Mouse (Mus musculus) midbrain, embryonic 12.5 days (tissue): ENCODE data around the gene Ccdc162. TPM values are rescaled to one million over a fixed set of nuclear protein-coding genes. Genes with fewer than 3 reads are reported as not detected.

Experiments
- ATAC-seq: fragments of 200-750 bp; cut with Nextera tagmentation; 2 replicates; pipeline ENCODE4 v1.8.0; 2017; ENCODE audit warnings: low read depth, moderate TSS enrichment, moderate library complexity; ENCODE audit not compliant: low FRiP score
- H3K27ac ChIP-seq: fragments of 300-500 bp; sonication (generic); replicated peaks from 2 replicates; pipeline ENCODE4 v1.5.1; 2016; ENCODE audit warnings: mild to moderate bottlenecking
- H3K27me3 ChIP-seq: fragments of 300-500 bp; sonication (generic); 2 replicates; pipeline ENCODE4 v1.6.1; 2016; ENCODE audit warnings: mild to moderate bottlenecking
- H3K36me3 ChIP-seq: fragments of 300-500 bp; sonication (generic); 2 replicates; pipeline ENCODE4 v1.6.1; 2016
- H3K4me1 ChIP-seq: fragments of 300-500 bp; sonication (generic); 2 replicates; pipeline ENCODE4 v1.6.1; 2016
- H3K4me2 ChIP-seq: fragments of 300-500 bp; sonication (generic); replicated peaks from 2 replicates; pipeline ENCODE4 v1.6.1; 2016; ENCODE audit warnings: mild to moderate bottlenecking, moderate library complexity
- H3K4me3 ChIP-seq: fragments of 300-500 bp; sonication (generic); 2 replicates; pipeline ENCODE4 v1.5.1; 2016; ENCODE audit warnings: mild to moderate bottlenecking
- H3K9ac ChIP-seq: fragments of 300-500 bp; sonication (generic); replicated peaks from 2 replicates; pipeline ENCODE4 v1.6.1; 2016; ENCODE audit warnings: mild to moderate bottlenecking, moderate library complexity
- H3K9me3 ChIP-seq: fragments of 300-500 bp; sonication (generic); 2 replicates; pipeline ENCODE4 v1.6.1; 2016; ENCODE audit warnings: mild to moderate bottlenecking
- WGBS: fragments of 180-500 bp; shearing (Covaris S2); methylation state at CpG from one replicate; pipeline ENCODE4 v1.1.7; 2016; 5-methylcytosine and 5-hydroxymethylcytosine counted together
- polyA plus RNA-seq: library from polyadenylated mRNA; unstranded; fragments of >200 nt; fragmentation: Nextera tagmentation; extraction: Ambion mirVana; gene quantifications from 2 replicates; pipeline ENCODE4 v1.2.1, GENCODE M21; 2016

The Ccdc162 gene
- polyA plus RNA-seq, 1 experiment from 2014 or later: 0.38 TPM

- Histone ChIP-seq H3K4me3 (no peak overlapping the region), H3K4me1 (no peaks in the 10 kb centered on the region), H3K9me3 (no peaks in the 10 kb centered on the region), H3K36me3 (no peaks in the 10 kb centered on the region), H3K4me2 (no peak overlapping the region), H3K27me3 (no peaks in the 10 kb centered on the region), H3K9ac (no peak overlapping the region), H3K27ac (no peak overlapping the region)
- 81% methylated on average over 2 of the region's 2 CpGs for WGBS
- no peak for ATAC-seq
These were observed 127.8 kb downstream of the Ccdc162 start for GRCm38 (mm10) chr10:41588616-41589015.

- no peak for ATAC-seq
- Histone ChIP-seq H3K9me3 (no peaks in the 10 kb centered on the region), H3K9ac (no peak overlapping the region), H3K4me3 (no peak overlapping the region), H3K27ac (no peak overlapping the region), H3K36me3 (no peaks in the 10 kb centered on the region), H3K27me3 (no peaks in the 10 kb centered on the region), H3K4me1 (peaks cover 8% of the 10 kb centered on the region; the same call in 1 of the 2 replicates), H3K4me2 (no peak overlapping the region)
- 87% methylated on average over 18 of the region's 18 CpGs for WGBS
These were observed 129.2 kb downstream of the Ccdc162 start for GRCm38 (mm10) chr10:41586947-41587852.

- Histone ChIP-seq H3K9ac (no peak overlapping the region), H3K4me3 (no peak overlapping the region), H3K4me2 (no peak overlapping the region), H3K9me3 (no peaks in the 10 kb centered on the region), H3K27me3 (no peaks in the 10 kb centered on the region), H3K27ac (no peak overlapping the region), H3K4me1 (peaks cover 8% of the 10 kb centered on the region; the same call in 1 of the 2 replicates), H3K36me3 (no peaks in the 10 kb centered on the region)
- 59% methylated on average over 6 of the region's 6 CpGs for WGBS
- no peak for ATAC-seq
These were observed 133.1 kb downstream of the Ccdc162 start for GRCm38 (mm10) chr10:41583383-41583782.

GRCm38 (mm10) chr10:41582901-41583361 lies 133.5 kb downstream of the Ccdc162 start:
- Histone ChIP-seq H3K36me3 (no peaks in the 10 kb centered on the region), H3K4me2 (no peak overlapping the region), H3K4me3 (no peak overlapping the region), H3K9ac (no peak overlapping the region), H3K27ac (no peak overlapping the region), H3K9me3 (no peaks in the 10 kb centered on the region), H3K27me3 (no peaks in the 10 kb centered on the region), H3K4me1 (peaks cover 8% of the 10 kb centered on the region; the same call in 1 of the 2 replicates)
- ATAC-seq: no peak; the same call in 1 of the 2 replicates
- 4% methylated on average over 4 of the region's 5 CpGs for WGBS

GRCm38 (mm10) chr10:41580441-41580840 lies 136.0 kb downstream of the Ccdc162 start:
- WGBS: 89% methylated on average over 4 of the region's 4 CpGs
- Histone ChIP-seq H3K4me2 (no peak overlapping the region), H3K27ac (no peak overlapping the region), H3K9me3 (no peaks in the 10 kb centered on the region), H3K4me1 (peaks cover 8% of the 10 kb centered on the region; the same call in 1 of the 2 replicates), H3K27me3 (no peaks in the 10 kb centered on the region), H3K36me3 (no peaks in the 10 kb centered on the region), H3K9ac (no peak overlapping the region), H3K4me3 (no peak overlapping the region)
- no peak for ATAC-seq

- Histone ChIP-seq H3K36me3 (no peaks in the 10 kb centered on the region), H3K4me3 (no peak overlapping the region), H3K9me3 (no peaks in the 10 kb centered on the region), H3K4me1 (peaks cover 8% of the 10 kb centered on the region; the same call in 1 of the 2 replicates), H3K27me3 (no peaks in the 10 kb centered on the region), H3K27ac (no peak overlapping the region), H3K4me2 (no peak overlapping the region), H3K9ac (no peak overlapping the region)
- no peak for ATAC-seq
- WGBS: 56% methylated on average over 1 of the region's 1 CpGs
These were observed 137.9 kb downstream of the Ccdc162 start for GRCm38 (mm10) chr10:41578541-41578940.

- H3K36me3 ChIP-seq: no peaks in the 10 kb centered on the region
- H3K9me3 ChIP-seq: no peaks in the 10 kb centered on the region
- no peak overlapping the region for H3K27ac ChIP-seq
- WGBS: 83% methylated on average over 7 of the region's 7 CpGs
- 0 out of 2 replicates have a peak, but pooled peaks cover 3% of the 10 kb centered on the region for H3K27me3 ChIP-seq
- no peak for ATAC-seq
- no peak overlapping the region for H3K4me3 ChIP-seq
- H3K4me2 ChIP-seq: no peak overlapping the region
- H3K4me1 ChIP-seq: no peaks in the 10 kb centered on the region
- no peak overlapping the region for H3K9ac ChIP-seq
These were observed 140.1 kb downstream of the Ccdc162 start for GRCm38 (mm10) chr10:41576328-41576833.

- H3K4me2 ChIP-seq: no peak overlapping the region
- H3K36me3 ChIP-seq: no peaks in the 10 kb centered on the region
- no peak for ATAC-seq
- H3K9ac ChIP-seq: no peak overlapping the region
- H3K27me3 ChIP-seq: 0 out of 2 replicates have a peak, but pooled peaks cover 3% of the 10 kb centered on the region
- no peaks in the 10 kb centered on the region for H3K4me1 ChIP-seq
- H3K4me3 ChIP-seq: no peak overlapping the region
- H3K9me3 ChIP-seq: no peaks in the 10 kb centered on the region
- H3K27ac ChIP-seq: no peak overlapping the region
- 80% methylated on average over 8 of the region's 8 CpGs for WGBS
These were observed 140.7 kb downstream of the Ccdc162 start for GRCm38 (mm10) chr10:41575451-41576327.

GRCm38 (mm10) chr10:41573190-41573589 lies 143.2 kb downstream of the Ccdc162 start:
- Histone ChIP-seq H3K27me3 (peaks cover 3% of the 10 kb centered on the region; the same call in 1 of the 2 replicates), H3K36me3 (no peaks in the 10 kb centered on the region), H3K27ac (no peak overlapping the region), H3K4me2 (no peak overlapping the region), H3K4me3 (no peak overlapping the region), H3K4me1 (no peaks in the 10 kb centered on the region), H3K9me3 (no peaks in the 10 kb centered on the region), H3K9ac (no peak overlapping the region)
- WGBS: 24% methylated on average over 6 of the region's 6 CpGs
- no peak for ATAC-seq

GRCm38 (mm10) chr10:41572274-41572673 lies 144.2 kb downstream of the Ccdc162 start:
- Histone ChIP-seq H3K27me3 (peaks cover 3% of the 10 kb centered on the region; the same call in 1 of the 2 replicates), H3K9ac (no peak overlapping the region), H3K9me3 (no peaks in the 10 kb centered on the region), H3K36me3 (no peaks in the 10 kb centered on the region), H3K4me2 (no peak overlapping the region), H3K4me1 (no peaks in the 10 kb centered on the region), H3K4me3 (no peak overlapping the region), H3K27ac (no peak overlapping the region)
- WGBS: 91% methylated on average over 4 of the region's 4 CpGs
- no peak for ATAC-seq

GRCm38 (mm10) chr10:41571065-41571464 lies 145.4 kb downstream of the Ccdc162 start:
- Histone ChIP-seq H3K9me3 (no peaks in the 10 kb centered on the region), H3K4me3 (no peak overlapping the region), H3K4me1 (no peaks in the 10 kb centered on the region), H3K27me3 (peaks cover 3% of the 10 kb centered on the region; the same call in 1 of the 2 replicates), H3K9ac (no peak overlapping the region), H3K27ac (no peak overlapping the region), H3K36me3 (no peaks in the 10 kb centered on the region), H3K4me2 (no peak overlapping the region)
- WGBS: 88% methylated on average over 4 of the region's 4 CpGs
- no peak for ATAC-seq
